Mouse (Mus musculus) midbrain, embryonic 11.5 days (tissue): Measurements from ENCODE around the gene Rnase10. TPM values are rescaled to one million over a fixed set of nuclear protein-coding genes. Genes with fewer than 3 reads are reported as not detected.
"Not testable (repeated sequence)": the region's sequence is repeated elsewhere in the genome, so short reads cannot be mapped to it uniquely, and the experiment has no call there.

Experiments used
- ATAC-seq: fragments of 200-750 bp; cut with Nextera tagmentation; 2 replicates; pipeline ENCODE4 v1.8.0; 2017; ENCODE audit warnings: moderate TSS enrichment, moderate library complexity; ENCODE audit not compliant: low FRiP score
- DNase-seq: peaks from one replicate; pipeline ENCODE4 v3.0.0; 2015; ENCODE audit warnings: low spot score; ENCODE audit errors: missing footprints
- H3K27ac ChIP-seq: fragments of 300-500 bp; sonication (generic); 2 replicates; pipeline ENCODE4 v1.5.1; 2014; ENCODE audit warnings: low read depth, low read length
- H3K27me3 ChIP-seq: fragments of 300-500 bp; sonication (generic); 2 replicates; pipeline ENCODE4 v1.6.1; 2014; ENCODE audit warnings: mild to moderate bottlenecking, low read length, moderate library complexity, mixed read lengths; ENCODE audit not compliant: control insufficient read depth, insufficient read depth
- H3K36me3 ChIP-seq: fragments of 300-500 bp; sonication (generic); 2 replicates; pipeline ENCODE4 v1.6.1; 2014; ENCODE audit warnings: mild to moderate bottlenecking, low read length, moderate library complexity, mixed read lengths; ENCODE audit not compliant: control insufficient read depth, insufficient read depth
- H3K4me1 ChIP-seq: fragments of 300-500 bp; sonication (generic); 2 replicates; pipeline ENCODE4 v1.6.1; 2014; ENCODE audit warnings: low read length; ENCODE audit not compliant: control insufficient read depth, insufficient read depth
- H3K4me2 ChIP-seq: fragments of 300-500 bp; sonication (generic); 2 replicates; pipeline ENCODE4 v1.6.1; 2014; ENCODE audit warnings: mild to moderate bottlenecking, moderate library complexity
- H3K4me3 ChIP-seq: fragments of 300-500 bp; sonication (generic); 2 replicates; pipeline ENCODE4 v1.5.1; 2014; ENCODE audit warnings: low read depth, low read length
- H3K9ac ChIP-seq: fragments of 300-500 bp; sonication (generic); 2 replicates; pipeline ENCODE4 v1.6.1; 2014; ENCODE audit warnings: low read length
- H3K9me3 ChIP-seq: fragments of 300-500 bp; sonication (generic); 2 replicates; pipeline ENCODE4 v1.6.1; 2016; ENCODE audit warnings: low read length; ENCODE audit not compliant: control insufficient read depth
- WGBS: fragments of 180-500 bp; shearing (Covaris S2); extraction: QIAGEN DNeasy Blood & Tissue Kit; methylation state at CpG from one replicate; pipeline ENCODE4 v1.1.7; 2014; 5-methylcytosine and 5-hydroxymethylcytosine counted together
- polyA plus RNA-seq: library from polyadenylated mRNA; unstranded; fragments of >200 nt; fragmentation: Nextera tagmentation; extraction: Ambion mirVana; gene quantifications from 2 replicates; pipeline ENCODE4 v1.2.1, GENCODE M21; 2014

The Rnase10 gene
- polyA plus RNA-seq: not detected in 2 replicates

DNA sequence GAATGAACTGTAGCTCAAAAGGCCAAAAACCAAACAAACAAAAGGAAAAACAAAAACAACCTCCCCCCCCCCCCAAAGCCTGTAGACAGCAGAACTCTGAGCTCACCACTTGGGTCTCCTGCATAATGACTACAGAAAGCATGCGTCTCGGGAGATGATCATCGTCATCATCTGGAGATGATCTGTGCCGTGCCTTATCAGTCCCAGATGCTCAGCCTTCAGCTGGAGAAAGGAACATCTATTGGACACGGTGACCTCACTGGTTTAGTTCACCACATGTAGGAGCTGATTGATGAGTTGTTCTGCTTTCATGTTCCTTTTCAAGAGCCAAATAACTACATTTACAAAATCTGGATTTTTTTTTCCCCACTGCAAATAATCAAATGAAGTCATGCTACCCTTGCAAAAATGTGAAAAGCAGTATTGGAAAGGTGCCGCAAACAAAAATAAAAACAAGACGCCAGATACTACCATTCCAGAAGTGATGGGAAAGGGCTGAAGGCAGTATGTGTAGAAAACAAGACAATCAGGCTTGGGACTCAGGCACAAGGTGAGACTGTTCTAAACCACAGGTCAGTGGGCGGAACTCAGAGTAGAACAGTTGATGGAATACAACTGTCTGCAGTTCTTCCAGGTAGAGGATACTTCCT is at the start of gene Rnase10:
TSS of gene Rnase10 (plus strand) at position 600 of the 650 bp plus-strand sequence.
- 87% methylated on average over 8 of the region's 8 CpGs for WGBS
- Histone ChIP-seq H3K9ac (no peak within 1 kb of the TSS), H3K4me1 (no peaks in the 10 kb centered on the region), H3K9me3 (no peaks in the 10 kb centered on the region), H3K36me3 (no peaks in the 10 kb centered on the region), H3K4me2 (no peak within 1 kb of the TSS), H3K27ac (no peak within 1 kb of the TSS), H3K4me3 (no peak within 1 kb of the TSS), H3K27me3 (no peaks in the 10 kb centered on the region)
- ATAC-seq (no peak), DNase-seq (no peak)

DNA sequence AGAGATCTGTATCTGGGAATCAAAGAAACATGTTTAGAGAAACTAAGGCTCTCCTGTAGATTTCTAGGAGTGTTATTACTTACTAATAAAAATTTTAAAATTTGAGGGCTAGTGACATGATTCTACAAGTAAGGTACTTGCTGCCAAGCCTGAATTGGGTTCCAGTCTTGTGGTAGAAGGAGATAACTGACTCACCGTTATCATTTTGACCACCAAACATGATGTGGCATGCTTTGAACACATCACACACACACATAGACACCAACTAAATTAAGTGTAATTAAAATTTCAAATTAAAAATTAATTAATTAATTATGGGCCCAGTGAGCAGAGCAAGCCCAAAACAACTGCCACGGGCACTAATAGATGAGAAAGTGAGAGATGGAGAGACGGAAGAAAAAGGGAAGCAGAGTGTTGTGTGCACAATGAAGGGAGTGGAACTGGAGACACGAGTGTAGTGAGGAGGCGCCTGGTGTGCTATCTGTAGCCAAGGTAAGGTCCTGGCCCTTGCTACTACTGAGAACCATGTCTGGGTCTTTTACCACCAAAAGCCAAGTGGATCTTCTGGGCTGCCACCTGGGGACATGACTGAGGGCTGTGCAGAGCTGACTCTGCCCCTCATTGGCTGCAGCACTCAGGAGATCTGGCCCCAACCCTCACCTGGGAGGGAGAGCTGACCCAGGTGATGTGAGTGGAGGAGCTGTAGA is 49.1 kb upstream of the Rnase10 start:
- H3K4me1 ChIP-seq, ATAC-seq, H3K4me3 ChIP-seq, H3K27ac ChIP-seq, H3K4me2 ChIP-seq, H3K9me3 ChIP-seq, H3K9ac ChIP-seq, H3K36me3 ChIP-seq, H3K27me3 ChIP-seq: not testable (repeated sequence)
- WGBS: 89% methylated on average over 5 of the region's 5 CpGs
- peak; percentile 47 for DNase-seq

DNA sequence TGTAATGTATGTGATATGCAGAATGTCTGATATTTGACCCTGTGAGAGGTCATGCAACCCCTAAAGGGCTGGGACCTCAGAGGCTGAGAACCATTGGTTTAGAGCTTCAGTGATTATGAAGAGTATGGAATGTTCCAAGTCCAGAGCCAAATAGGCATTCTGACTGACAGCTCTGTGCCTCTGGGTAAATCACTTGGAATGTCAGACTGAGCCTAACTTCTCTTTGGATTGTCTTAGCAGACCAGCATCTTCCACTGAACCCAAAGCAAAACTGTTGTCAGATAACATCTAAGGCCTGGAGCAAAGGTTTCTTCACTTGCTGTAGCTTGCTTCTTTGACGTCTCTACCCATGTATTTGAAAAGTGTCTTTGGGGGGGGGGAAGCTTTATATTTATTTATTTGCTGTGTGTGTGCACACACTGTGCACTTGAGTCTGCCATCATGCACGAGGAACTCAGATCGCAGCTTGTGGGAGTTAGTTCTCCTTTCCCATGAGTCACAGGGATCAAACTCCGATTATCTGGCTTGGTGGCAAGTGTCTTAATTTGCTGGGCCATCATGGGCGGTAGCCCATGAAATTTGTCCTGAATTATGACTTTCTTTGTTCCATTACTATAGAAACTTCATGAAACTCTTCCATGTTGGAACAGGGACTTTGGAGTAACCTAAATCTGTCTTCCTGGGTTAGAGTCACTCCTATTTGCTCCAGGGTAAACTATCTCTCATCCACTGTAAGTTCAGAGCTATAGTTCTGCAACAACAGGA is 39.2 kb upstream of the Rnase10 start:
- no peak for ATAC-seq
- no peak overlapping the region for H3K4me3 ChIP-seq
- H3K36me3 ChIP-seq: no peaks in the 10 kb centered on the region
- 68% methylated on average over 5 of the region's 5 CpGs for whole genome bisulfite sequencing
- no peak overlapping the region for H3K9ac ChIP-seq
- H3K4me2 ChIP-seq: no peak overlapping the region
- H3K9me3 ChIP-seq: no peaks in the 10 kb centered on the region
- H3K4me1 ChIP-seq: peaks cover 7% of the 10 kb centered on the region; the same call in 1 of the 2 replicates
- H3K27ac ChIP-seq: no peak overlapping the region
- no peaks in the 10 kb centered on the region for H3K27me3 ChIP-seq
- no peak for DNase-seq

DNA sequence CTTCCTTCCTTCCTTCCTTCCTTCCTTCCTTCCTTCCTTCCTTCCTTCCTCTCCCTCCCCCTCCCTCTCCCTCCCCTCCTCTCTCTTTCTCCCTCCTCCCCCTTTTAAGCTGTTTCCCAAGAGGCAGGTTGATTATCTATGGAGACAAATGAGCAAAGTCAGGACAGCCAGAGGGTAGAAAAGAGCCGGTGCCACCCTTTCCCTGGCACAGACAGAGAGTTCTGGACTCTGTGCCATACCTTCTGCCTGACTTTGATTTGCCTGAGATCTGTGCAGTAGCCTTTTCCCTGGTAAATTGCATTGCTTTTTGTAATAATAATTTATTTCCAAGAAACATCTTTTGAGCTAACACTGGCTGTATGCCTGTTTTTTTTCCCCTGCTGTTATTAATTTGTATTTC is 38.5 kb upstream of the Rnase10 start:
- no peak for ATAC-seq
- no peak for DNase-seq
- no peak overlapping the region for H3K9ac ChIP-seq
- no peak overlapping the region for H3K27ac ChIP-seq
- no peaks in the 10 kb centered on the region for H3K9me3 ChIP-seq
- no peak overlapping the region for H3K4me3 ChIP-seq
- no peaks in the 10 kb centered on the region for H3K27me3 ChIP-seq
- no peak overlapping the region for H3K4me2 ChIP-seq
- 11% methylated on average over 1 of the region's 1 CpGs for WGBS
- H3K36me3 ChIP-seq: no peaks in the 10 kb centered on the region
- peaks cover 7% of the 10 kb centered on the region; the same call in 1 of the 2 replicates for H3K4me1 ChIP-seq

DNA sequence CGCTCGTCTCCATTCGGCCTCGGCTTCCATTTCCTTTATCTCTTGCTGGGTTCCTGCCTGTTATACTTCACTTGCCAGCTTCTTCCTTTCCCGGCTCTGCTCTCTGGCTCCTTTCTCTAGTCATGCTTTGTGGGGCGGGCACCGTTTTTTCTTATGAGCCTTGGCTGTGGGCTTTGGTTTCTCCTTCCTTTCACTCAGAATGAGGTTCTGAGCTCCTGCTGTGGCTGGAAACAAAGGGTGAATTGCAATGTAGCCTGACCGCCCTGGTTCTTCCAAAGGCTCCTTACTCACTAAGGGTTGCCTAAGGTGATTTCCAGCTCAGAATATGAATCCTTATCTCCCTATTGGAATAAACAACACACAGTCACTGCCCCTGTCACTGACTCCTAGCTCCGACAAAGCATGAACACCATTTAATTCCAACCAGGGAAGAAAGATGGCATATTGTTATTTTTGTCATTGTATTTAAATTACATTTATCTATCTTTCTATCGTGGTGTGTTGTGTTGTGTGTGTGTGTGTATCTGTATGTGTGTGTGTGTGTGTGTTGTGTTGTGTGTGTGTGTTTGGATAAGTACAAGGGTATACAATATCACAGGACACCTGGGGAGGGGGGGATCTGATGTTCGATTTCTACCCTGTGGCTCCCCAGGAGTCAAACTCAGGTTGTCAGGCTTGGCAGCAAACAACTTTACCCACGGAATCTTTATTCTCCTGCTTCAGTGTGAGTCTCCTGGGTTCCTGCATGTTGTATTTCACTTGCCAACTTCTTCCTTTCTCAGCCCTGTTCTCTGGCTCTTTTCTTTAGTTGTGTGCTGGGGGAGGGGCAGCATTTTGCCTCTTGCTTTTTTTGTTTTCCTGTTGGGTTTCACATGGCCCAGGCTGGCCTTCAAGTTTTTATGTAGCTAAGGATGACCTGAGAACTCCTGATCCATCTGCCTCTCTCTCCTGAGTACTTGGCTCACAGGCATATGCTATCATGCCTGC is 37.7 kb upstream of the Rnase10 start:
- DNase-seq (peak; percentile 87), ATAC-seq (no peak)
- 13% methylated on average over 12 of the region's 12 CpGs for WGBS
- no peaks in the 10 kb centered on the region for H3K9me3 ChIP-seq
- peak overlapping the region; percentile 42; the same call in 1 of the 2 replicates for H3K9ac ChIP-seq
- H3K4me3 ChIP-seq: no peak overlapping the region
- no peak overlapping the region for H3K27ac ChIP-seq
- no peaks in the 10 kb centered on the region for H3K36me3 ChIP-seq
- no peak overlapping the region for H3K4me2 ChIP-seq
- no peaks in the 10 kb centered on the region for H3K27me3 ChIP-seq
- H3K4me1 ChIP-seq: peaks cover 7% of the 10 kb centered on the region; the same call in 1 of the 2 replicates

DNA sequence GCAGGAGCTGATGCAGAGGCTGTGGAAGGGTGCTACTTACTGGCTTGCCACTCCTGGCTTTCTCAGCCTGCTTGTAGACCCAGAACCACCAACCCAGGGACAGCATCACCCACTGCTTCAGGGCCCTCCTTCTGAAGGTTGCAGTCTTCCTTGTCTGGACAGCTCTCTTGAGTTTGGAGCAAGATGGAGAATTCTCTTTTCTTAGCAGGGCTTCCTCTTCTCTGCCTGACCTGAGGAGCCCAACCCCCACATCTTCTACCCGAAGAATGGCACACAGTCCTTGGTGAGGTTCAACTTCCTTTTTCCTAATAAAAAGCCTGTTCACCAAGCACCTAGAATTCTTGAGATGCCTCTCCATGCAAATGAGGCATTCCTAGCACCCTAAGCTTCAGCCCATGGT is 36.7 kb upstream of the Rnase10 start:
- H3K27me3 ChIP-seq: no peaks in the 10 kb centered on the region
- no peak overlapping the region for H3K4me2 ChIP-seq
- no peak overlapping the region for H3K9ac ChIP-seq
- H3K4me3 ChIP-seq: no peak overlapping the region
- DNase-seq (no peak), ATAC-seq (no peak)
- H3K36me3 ChIP-seq: no peaks in the 10 kb centered on the region
- peaks cover 7% of the 10 kb centered on the region; the same call in 1 of the 2 replicates for H3K4me1 ChIP-seq
- H3K9me3 ChIP-seq: no peaks in the 10 kb centered on the region
- H3K27ac ChIP-seq: no peak overlapping the region
- 80% methylated on average over 1 of the region's 1 CpGs for WGBS

DNA sequence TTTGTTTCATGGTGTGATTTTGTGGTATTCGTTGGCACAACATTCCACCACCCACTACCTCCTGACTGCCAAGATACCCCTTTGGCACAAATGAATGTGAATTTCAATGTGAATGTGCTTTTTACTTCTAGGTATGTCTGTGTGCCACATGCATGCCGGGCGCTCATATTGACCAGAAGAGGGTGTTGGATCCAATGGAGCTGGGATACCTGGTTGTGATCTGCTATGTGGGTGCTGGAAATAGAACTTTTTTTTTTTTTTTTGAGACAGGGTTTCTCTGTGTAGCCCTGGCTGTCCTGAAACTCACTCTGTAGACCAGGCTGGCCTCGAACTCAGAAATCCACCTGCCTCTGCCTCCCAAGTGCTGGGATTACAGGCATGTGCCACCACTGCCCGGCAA is 34.5 kb upstream of the Rnase10 start:
- not testable (repeated sequence) for H3K9me3 ChIP-seq, H3K27me3 ChIP-seq, H3K4me3 ChIP-seq, ATAC-seq, H3K9ac ChIP-seq, H3K27ac ChIP-seq, H3K4me2 ChIP-seq, DNase-seq, H3K4me1 ChIP-seq, H3K36me3 ChIP-seq
- 83% methylated on average over 5 of the region's 5 CpGs for WGBS

DNA sequence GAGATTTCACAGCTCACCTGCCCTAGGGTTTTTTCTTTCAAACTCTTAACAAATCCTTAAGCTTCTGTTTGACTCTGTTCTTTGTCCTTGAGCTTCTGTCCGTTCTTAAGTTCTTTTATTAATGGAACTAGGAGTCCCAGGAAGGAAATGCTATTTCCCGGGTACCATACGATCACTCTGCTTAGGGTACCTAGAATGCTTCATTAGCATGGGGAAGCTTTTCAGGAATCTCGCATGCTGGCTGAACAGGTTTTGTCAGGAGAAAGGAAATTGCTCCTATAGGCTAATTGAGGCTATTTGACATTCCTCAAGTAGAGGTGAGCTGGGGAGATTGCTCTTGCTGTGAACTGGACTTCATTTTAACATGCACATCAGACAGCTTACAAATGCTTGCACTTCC is 33.9 kb upstream of the Rnase10 start:
- Histone ChIP-seq H3K4me2 (no peak overlapping the region), H3K4me3 (no peak overlapping the region), H3K27me3 (no peaks in the 10 kb centered on the region), H3K9me3 (no peaks in the 10 kb centered on the region), H3K9ac (no peak overlapping the region), H3K36me3 (no peaks in the 10 kb centered on the region), H3K4me1 (peaks cover 7% of the 10 kb centered on the region; the same call in 1 of the 2 replicates), H3K27ac (no peak overlapping the region)
- DNase-seq: no peak
- WGBS: 44% methylated on average over 4 of the region's 4 CpGs
- no peak for ATAC-seq
